Mouse (Mus musculus) midbrain, embryonic 16.5 days (tissue): ENCODE results near the gene Hmgb4. TPM values are rescaled to one million over a fixed set of nuclear protein-coding genes. Genes with fewer than 3 reads are reported as not detected.

ENCODE experiments used
- ATAC-seq: fragments of 200-750 bp; cut with Nextera tagmentation; 2 replicates; pipeline ENCODE4 v1.8.0; 2017; ENCODE audit warnings: moderate TSS enrichment
- H3K27ac ChIP-seq: fragments of 300-500 bp; sonication (generic); 2 replicates; pipeline ENCODE4 v1.5.1; 2014; ENCODE audit warnings: mild to moderate bottlenecking, low read length, mixed read lengths
- H3K27me3 ChIP-seq: fragments of 300-500 bp; sonication (generic); 2 replicates; pipeline ENCODE4 v1.6.1; 2014; ENCODE audit warnings: low read depth, low read length, mixed read lengths; ENCODE audit not compliant: control insufficient read depth, insufficient read depth
- H3K36me3 ChIP-seq: fragments of 300-500 bp; sonication (generic); 2 replicates; pipeline ENCODE4 v1.6.1; 2014; ENCODE audit warnings: mild to moderate bottlenecking, low read length, moderate library complexity, mixed read lengths; ENCODE audit not compliant: control insufficient read depth, insufficient read depth
- H3K4me1 ChIP-seq: fragments of 300-500 bp; sonication (generic); 2 replicates; pipeline ENCODE4 v1.6.1; 2014; ENCODE audit warnings: mild to moderate bottlenecking, low read length, mixed read lengths; ENCODE audit not compliant: control insufficient read depth, insufficient read depth
- H3K4me2 ChIP-seq: fragments of 300-500 bp; sonication (generic); 2 replicates; pipeline ENCODE4 v1.6.1; 2014; ENCODE audit warnings: mild to moderate bottlenecking, low read length, mixed read lengths
- H3K4me3 ChIP-seq: fragments of 300-500 bp; sonication (generic); 2 replicates; pipeline ENCODE4 v1.5.1; 2014; ENCODE audit warnings: low read depth, mild to moderate bottlenecking, low read length, moderate library complexity, mixed read lengths
- H3K9ac ChIP-seq: fragments of 300-500 bp; sonication (generic); 2 replicates; pipeline ENCODE4 v1.6.1; 2014; ENCODE audit warnings: low read depth, low read length, mixed read lengths
- H3K9me3 ChIP-seq: fragments of 300-500 bp; sonication (generic); replicated peaks from 2 replicates; pipeline ENCODE4 v1.6.1; 2014; ENCODE audit warnings: mild to moderate bottlenecking, low read length, mixed read lengths; ENCODE audit not compliant: control insufficient read depth, poor library complexity, severe bottlenecking
- WGBS: fragments of 180-500 bp; shearing (Covaris S2); extraction: QIAGEN DNeasy Blood & Tissue Kit; methylation state at CpG from one replicate; pipeline ENCODE4 v1.1.7; 2014; 5-methylcytosine and 5-hydroxymethylcytosine counted together
- polyA plus RNA-seq: library from polyadenylated mRNA; unstranded; fragments of >200 nt; fragmentation: Nextera tagmentation; extraction: Ambion mirVana; gene quantifications from 2 replicates; pipeline ENCODE4 v1.2.1, GENCODE M21; 2015

Gene Hmgb4
- polyA plus RNA-seq, 1 experiment from 2014 or later, result 0.26 TPM

DNA sequence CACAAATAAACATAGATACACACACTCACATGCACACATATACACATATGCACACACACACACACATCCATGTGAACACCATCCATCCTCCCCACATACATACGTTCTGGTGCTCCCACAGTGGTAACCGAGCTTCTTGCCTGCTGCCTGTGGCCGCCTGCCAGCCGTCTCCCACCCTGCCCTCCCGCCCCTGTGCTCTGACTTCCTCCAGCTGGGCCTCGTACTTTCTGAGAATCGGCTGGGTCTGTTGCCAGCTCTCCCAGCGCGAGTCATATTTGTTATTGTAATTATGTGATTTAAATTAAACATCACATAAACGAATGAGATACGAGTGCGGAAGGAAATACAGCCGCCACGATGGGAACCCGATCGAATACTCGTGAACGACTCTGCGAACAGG lies 10.2 kb upstream of the Hmgb4 start:
- no peak overlapping the region for H3K27ac ChIP-seq
- no peaks in the 10 kb centered on the region for H3K9me3 ChIP-seq
- no peak overlapping the region for H3K4me3 ChIP-seq
- no peak overlapping the region for H3K4me2 ChIP-seq
- no peak for ATAC-seq
- H3K4me1 ChIP-seq, result peaks cover 19% of the 10 kb centered on the region
- no peak overlapping the region for H3K9ac ChIP-seq
- no peaks in the 10 kb centered on the region for H3K36me3 ChIP-seq
- no peaks in the 10 kb centered on the region for H3K27me3 ChIP-seq
- 60% methylated on average over 19 of the region's 19 CpGs for WGBS

DNA sequence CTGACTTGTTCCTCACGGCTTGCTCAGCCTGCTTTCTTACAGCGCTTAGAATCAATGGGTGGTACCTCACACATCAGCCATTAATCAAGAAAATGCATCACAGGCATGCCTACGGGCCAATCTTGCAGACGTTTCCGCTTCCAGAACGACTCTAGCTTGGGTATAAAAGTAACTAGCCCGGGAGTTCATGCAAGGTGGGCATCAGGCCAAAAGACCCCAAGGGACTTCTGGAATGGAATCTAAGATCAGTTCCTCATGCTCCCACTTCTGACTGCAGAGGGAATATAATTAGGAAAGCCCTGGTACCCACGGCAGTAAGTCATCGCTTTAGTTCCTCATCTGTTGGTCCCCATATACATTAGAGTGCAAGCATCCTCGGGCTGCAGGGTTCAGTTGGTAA lies 9.4 kb upstream of the Hmgb4 start:
- H3K4me1 ChIP-seq, result peaks cover 13% of the 10 kb centered on the region
- WGBS, result 71% methylated on average over 10 of the region's 10 CpGs
- H3K4me3 ChIP-seq, result no peak overlapping the region
- H3K4me2 ChIP-seq, result no peak overlapping the region
- H3K9ac ChIP-seq, result no peak overlapping the region
- no peaks in the 10 kb centered on the region for H3K27me3 ChIP-seq
- no peaks in the 10 kb centered on the region for H3K9me3 ChIP-seq
- ATAC-seq, result no peak
- no peak overlapping the region for H3K27ac ChIP-seq
- no peaks in the 10 kb centered on the region for H3K36me3 ChIP-seq

GRCm38 (mm10) chr4:128269261-128269875 lies 8.6 kb upstream of the Hmgb4 start:
- no peak overlapping the region for H3K27ac ChIP-seq
- no peak overlapping the region for H3K4me2 ChIP-seq
- H3K9ac ChIP-seq, result no peak overlapping the region
- H3K4me1 ChIP-seq, result peaks cover 13% of the 10 kb centered on the region
- H3K4me3 ChIP-seq, result no peak overlapping the region
- H3K27me3 ChIP-seq, result no peaks in the 10 kb centered on the region
- no peaks in the 10 kb centered on the region for H3K9me3 ChIP-seq
- H3K36me3 ChIP-seq, result no peaks in the 10 kb centered on the region
- 84% methylated on average over 9 of the region's 9 CpGs for WGBS
- no peak for ATAC-seq

DNA sequence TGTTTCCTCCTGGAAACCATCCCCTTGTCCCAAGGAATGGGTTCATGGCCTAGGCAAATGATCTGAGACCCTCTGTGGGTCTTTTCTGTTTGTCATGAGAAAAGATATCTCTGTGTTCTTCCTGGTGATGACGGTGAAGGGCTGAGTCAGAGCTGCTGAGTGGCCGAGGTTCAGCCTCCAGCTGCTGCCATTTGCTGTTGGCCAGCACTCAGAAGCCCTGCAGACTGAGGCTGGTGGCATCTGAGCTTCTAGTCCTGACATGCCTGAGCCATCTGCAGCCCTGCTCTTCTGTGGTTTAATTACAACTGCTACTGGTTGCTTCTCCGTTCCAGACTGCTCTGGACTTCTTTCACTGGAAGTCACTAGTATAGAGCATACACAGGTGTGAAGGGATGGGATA lies 4.6 kb upstream of the Hmgb4 start:
- ATAC-seq, result no peak
- Histone ChIP-seq H3K4me2 (no peak overlapping the region), H3K4me3 (no peak overlapping the region), H3K27me3 (no peaks in the 10 kb centered on the region), H3K36me3 (no peaks in the 10 kb centered on the region), H3K4me1 (no peaks in the 10 kb centered on the region), H3K27ac (no peak overlapping the region), H3K9me3 (no peaks in the 10 kb centered on the region), H3K9ac (no peak overlapping the region)
- 89% methylated on average over 3 of the region's 3 CpGs for WGBS

- no peak overlapping the region for H3K9ac ChIP-seq
- H3K27me3 ChIP-seq, result no peaks in the 10 kb centered on the region
- H3K4me1 ChIP-seq, result no peaks in the 10 kb centered on the region
- H3K4me2 ChIP-seq, result no peak overlapping the region
- H3K4me3 ChIP-seq, result no peak overlapping the region
- 93% methylated on average over 5 of the region's 5 CpGs for WGBS
- no peak overlapping the region for H3K27ac ChIP-seq
- no peaks in the 10 kb centered on the region for H3K36me3 ChIP-seq
- no peaks in the 10 kb centered on the region for H3K9me3 ChIP-seq
- ATAC-seq, result no peak
Measured at GRCm38 (mm10) chr4:128264491-128264890, 3.7 kb upstream of the Hmgb4 start.

- ATAC-seq, result no peak
- Histone ChIP-seq H3K27ac (no peak overlapping the region), H3K4me2 (no peak overlapping the region), H3K4me3 (no peak overlapping the region), H3K4me1 (no peaks in the 10 kb centered on the region), H3K9me3 (no peaks in the 10 kb centered on the region), H3K27me3 (no peaks in the 10 kb centered on the region), H3K36me3 (no peaks in the 10 kb centered on the region), H3K9ac (no peak overlapping the region)
- 80% methylated on average over 5 of the region's 5 CpGs for WGBS
Measured at GRCm38 (mm10) chr4:128259211-128259610, 1.5 kb downstream of the Hmgb4 start.

DNA sequence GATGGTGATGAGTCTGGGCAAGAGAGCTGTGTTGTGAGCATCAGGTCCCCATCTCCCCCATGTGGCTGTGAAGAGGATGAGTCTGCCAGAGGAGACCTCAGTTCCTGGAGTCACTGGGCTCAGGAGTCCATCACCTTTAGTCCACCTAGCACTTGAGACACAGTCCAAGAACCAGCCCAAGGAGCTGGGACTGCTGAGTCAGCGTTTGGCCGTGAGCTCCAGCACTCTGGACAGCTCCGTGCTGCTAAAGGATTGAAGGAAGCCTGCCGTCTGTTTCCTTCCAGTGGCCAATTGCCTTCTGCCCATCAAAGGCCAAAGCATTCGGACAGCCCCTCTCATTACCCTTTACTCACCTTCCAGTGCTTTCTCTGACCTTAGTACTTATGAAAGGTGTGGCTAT lies 12.1 kb downstream of the Hmgb4 start:
- Histone ChIP-seq H3K27me3 (no peaks in the 10 kb centered on the region), H3K36me3 (no peaks in the 10 kb centered on the region), H3K4me2 (no peak overlapping the region), H3K9me3 (no peaks in the 10 kb centered on the region), H3K27ac (no peak overlapping the region), H3K4me1 (no peaks in the 10 kb centered on the region), H3K9ac (no peak overlapping the region), H3K4me3 (no peak overlapping the region)
- 27% methylated on average over 5 of the region's 5 CpGs for whole genome bisulfite sequencing
- no peak for ATAC-seq

DNA sequence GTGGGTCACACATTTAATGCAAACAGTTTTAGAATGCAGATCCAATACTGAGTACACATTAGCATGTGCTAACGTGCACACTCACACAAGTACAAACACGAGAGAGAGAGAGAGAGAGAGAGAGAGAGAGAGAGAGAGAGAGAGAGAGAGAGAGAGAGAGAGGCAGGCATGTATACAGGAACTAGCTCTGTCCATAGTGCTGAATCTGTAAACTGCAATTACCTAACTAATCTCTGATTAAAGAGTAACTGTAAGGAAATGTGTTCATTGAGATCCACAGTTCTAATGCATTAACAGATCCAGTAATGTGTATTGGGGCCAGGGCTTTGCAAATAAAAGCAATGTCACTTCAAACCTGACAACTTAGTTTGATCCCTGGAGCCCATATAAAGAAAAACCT lies 15.6 kb downstream of the Hmgb4 start:
- 35% methylated on average over 2 of the region's 2 CpGs for WGBS

DNA sequence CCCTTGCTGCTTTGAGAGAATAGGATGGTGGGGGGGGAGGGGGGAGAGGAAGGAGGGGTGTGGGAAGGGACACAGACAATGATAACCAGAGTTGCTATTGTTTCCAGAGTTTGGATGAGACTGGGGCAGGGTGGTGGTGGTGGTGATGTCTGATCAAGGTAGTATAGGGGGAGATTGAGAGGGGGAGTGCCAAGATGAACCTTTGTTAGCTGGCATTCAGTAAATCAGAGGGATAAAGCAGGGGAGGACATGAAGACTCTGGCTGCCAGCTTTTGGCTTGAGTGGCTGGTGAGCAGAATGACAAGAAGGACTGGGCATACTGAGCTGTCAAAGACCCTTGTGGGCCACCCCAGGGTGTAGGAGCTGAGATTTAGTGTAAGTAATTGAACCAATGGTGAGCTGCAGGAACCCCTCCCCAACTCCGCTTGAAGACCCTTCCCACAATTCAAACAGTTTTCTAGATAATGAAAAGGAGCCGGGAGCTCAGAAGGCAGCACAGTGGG lies 18.9 kb downstream of the Hmgb4 start:
- Histone ChIP-seq H3K27ac (peak overlapping the region; percentile 23; the same call in 1 of the 2 replicates), H3K4me3 (no peak overlapping the region), H3K9ac (no peak overlapping the region), H3K4me2 (no peak overlapping the region), H3K27me3 (no peaks in the 10 kb centered on the region), H3K36me3 (no peaks in the 10 kb centered on the region), H3K9me3 (no peaks in the 10 kb centered on the region), H3K4me1 (peaks cover 23% of the 10 kb centered on the region)
- WGBS, result 49% methylated on average over 2 of the region's 2 CpGs
- ATAC-seq, result peak; percentile 26; the same call in 1 of the 2 replicates

More for the DNA sequence above, 15.6 kb downstream of the Hmgb4 start:
- Histone ChIP-seq H3K27me3 (no peaks in the 10 kb centered on the region), H3K9ac (no peak overlapping the region), H3K4me2 (no peak overlapping the region), H3K36me3 (no peaks in the 10 kb centered on the region), H3K9me3 (no peaks in the 10 kb centered on the region), H3K4me1 (peaks cover 23% of the 10 kb centered on the region), H3K27ac (no peak overlapping the region), H3K4me3 (no peak overlapping the region)
- no peak for ATAC-seq
